Mouse (Mus musculus): ENCODE measurements at regions not wholly inside any gene's neighbourhood (a gene's known extent, or its start where the extent isn't known, plus 50 kb on each side); places are given as distances from the start of the nearest gene placed in this dataset.

- no peak for DNase-seq
Observed at GRCm38 (mm10) chr12:29122931-29123330, 371.3 kb downstream of the Eipr1 start.

- DNase-seq = no peak
Observed at GRCm38 (mm10) chr12:29124079-29124668, 372.6 kb downstream of the Eipr1 start.

GRCm38 (mm10) chr12:29128844-29129243 is 377.2 kb downstream of the Eipr1 start:
- no peak for DNase-seq

GRCm38 (mm10) chr12:29129331-29129730 is 377.7 kb downstream of the Eipr1 start:
- DNase-seq = no peak

- no peak for DNase-seq
Observed at GRCm38 (mm10) chr12:29134326-29134725, 382.7 kb downstream of the Eipr1 start.

- no peak for DNase-seq
Observed at GRCm38 (mm10) chr12:29136850-29137268, 385.3 kb downstream of the Eipr1 start.

- no peak for DNase-seq
Observed at GRCm38 (mm10) chr12:29137455-29137854, 385.9 kb downstream of the Eipr1 start.

GRCm38 (mm10) chr12:29140576-29140975 is 387.6 kb upstream of the Myt1l start:
- DNase-seq = no peak

GRCm38 (mm10) chr12:29141132-29141531 is 387.1 kb upstream of the Myt1l start:
- no peak for DNase-seq

- no peak for DNase-seq
Observed at GRCm38 (mm10) chr12:29141855-29142254, 386.3 kb upstream of the Myt1l start.

GRCm38 (mm10) chr12:29143297-29143696 is 384.9 kb upstream of the Myt1l start:
- DNase-seq = no peak

GRCm38 (mm10) chr12:29160920-29161319 is 367.3 kb upstream of the Myt1l start:
- DNase-seq = no peak

GRCm38 (mm10) chr12:29161546-29161945 is 366.6 kb upstream of the Myt1l start:
- DNase-seq = no peak

- no peak for DNase-seq
Observed at GRCm38 (mm10) chr12:29164701-29165100, 363.5 kb upstream of the Myt1l start.

GRCm38 (mm10) chr12:29166316-29166715 is 361.9 kb upstream of the Myt1l start:
- no peak for DNase-seq

GRCm38 (mm10) chr12:29167922-29168321 is 360.3 kb upstream of the Myt1l start:
- no peak for DNase-seq

- DNase-seq = no peak
Observed at GRCm38 (mm10) chr12:29175698-29176440, 352.3 kb upstream of the Myt1l start.

GRCm38 (mm10) chr12:29177145-29177544 is 351.0 kb upstream of the Myt1l start:
- DNase-seq = no peak

GRCm38 (mm10) chr12:29178168-29178895 is 349.9 kb upstream of the Myt1l start:
- DNase-seq = no peak

GRCm38 (mm10) chr12:29179405-29179804 is 348.8 kb upstream of the Myt1l start:
- no peak for DNase-seq

- no peak for DNase-seq
Observed at GRCm38 (mm10) chr12:29180576-29180975, 347.6 kb upstream of the Myt1l start.

- no peak for DNase-seq
Observed at GRCm38 (mm10) chr12:29187619-29188018, 340.6 kb upstream of the Myt1l start.

- no peak for DNase-seq
Observed at GRCm38 (mm10) chr12:29192391-29192790, 335.8 kb upstream of the Myt1l start.
